Mouse (Mus musculus): ENCODE results near the gene Ttc30a2.

Gene Ttc30a2

GRCm38 (mm10) chr2:75977752-75978368 lies at the start of gene Ttc30a2:
Gene Ttc30a2, minus strand, starts transcription at chr2:75978170.
- DNase-seq: peak in 1 of 2 experiments; percentile 21

- no peak for DNase-seq
Measured at GRCm38 (mm10) chr2:76016890-76017289, 38.9 kb upstream of the Ttc30a2 start.

GRCm38 (mm10) chr2:76016136-76016535 lies 38.2 kb upstream of the Ttc30a2 start:
- DNase-seq: no peak

GRCm38 (mm10) chr2:76015460-76015859 lies 37.5 kb upstream of the Ttc30a2 start:
- no peak for DNase-seq

GRCm38 (mm10) chr2:76014659-76015058 lies 36.7 kb upstream of the Ttc30a2 start:
- no peak for DNase-seq

- no peak for DNase-seq
Measured at GRCm38 (mm10) chr2:76006194-76006593, 28.2 kb upstream of the Ttc30a2 start.

GRCm38 (mm10) chr2:76002899-76003298 lies 24.9 kb upstream of the Ttc30a2 start:
- no peak for DNase-seq

- peak; percentile 61 to 69 for DNase-seq
Measured at GRCm38 (mm10) chr2:76001392-76001791, 23.4 kb upstream of the Ttc30a2 start.

GRCm38 (mm10) chr2:75999636-76000035 lies 21.7 kb upstream of the Ttc30a2 start:
- no peak for DNase-seq

GRCm38 (mm10) chr2:75998692-75999091 lies 20.7 kb upstream of the Ttc30a2 start:
- DNase-seq: no peak

GRCm38 (mm10) chr2:75997726-75998125 lies 19.8 kb upstream of the Ttc30a2 start:
- no peak for DNase-seq

- DNase-seq: no peak
Measured at GRCm38 (mm10) chr2:75994841-75995240, 16.9 kb upstream of the Ttc30a2 start.

- no peak for DNase-seq
Measured at GRCm38 (mm10) chr2:75991581-75992205, 13.7 kb upstream of the Ttc30a2 start.

GRCm38 (mm10) chr2:75990885-75991539 lies 13.0 kb upstream of the Ttc30a2 start:
- peak; percentile 63 to 69 for DNase-seq

- no peak for DNase-seq
Measured at GRCm38 (mm10) chr2:75989694-75990093, 11.7 kb upstream of the Ttc30a2 start.

GRCm38 (mm10) chr2:75988779-75989363 lies 10.9 kb upstream of the Ttc30a2 start:
- no peak for DNase-seq

- DNase-seq: no peak
Measured at GRCm38 (mm10) chr2:75988378-75988777, 10.4 kb upstream of the Ttc30a2 start.

- no peak for DNase-seq
Measured at GRCm38 (mm10) chr2:75987739-75988138, 9.8 kb upstream of the Ttc30a2 start.

GRCm38 (mm10) chr2:75985124-75985523 lies 7.2 kb upstream of the Ttc30a2 start:
- DNase-seq: peak; percentile 33 to 43

GRCm38 (mm10) chr2:75983847-75984246 lies 5.9 kb upstream of the Ttc30a2 start:
- no peak for DNase-seq

GRCm38 (mm10) chr2:75983091-75983490 lies 5.1 kb upstream of the Ttc30a2 start:
- DNase-seq: no peak

- no peak for DNase-seq
Measured at GRCm38 (mm10) chr2:75982626-75983025, 4.7 kb upstream of the Ttc30a2 start.

GRCm38 (mm10) chr2:75981440-75982081 lies 3.6 kb upstream of the Ttc30a2 start, which contains the start of gene Ttc30a1:
Gene Ttc30a1, minus strand, starts transcription at chr2:75981967.
- peak; percentile 70 to 71 for DNase-seq

All from thymus, postnatal 36 days (tissue).